Mouse (Mus musculus) midbrain, embryonic 14.5 days (tissue): ENCODE data around the gene Selenom. TPM values are rescaled to one million over a fixed set of nuclear protein-coding genes. Genes with fewer than 3 reads are reported as not detected.

Experiments used
- ATAC-seq: fragments of 200-750 bp; cut with Nextera tagmentation; 2 replicates; pipeline ENCODE4 v1.8.0; 2017; ENCODE audit warnings: moderate number of reproducible peaks, moderate library complexity; ENCODE audit not compliant: low FRiP score, low TSS enrichment
- DNase-seq: peaks from one replicate; pipeline ENCODE4 v3.0.0-alpha.2; 2015
- H3K27ac ChIP-seq: fragments of 300-500 bp; sonication (generic); replicated peaks from 2 replicates; pipeline ENCODE4 v1.5.1; 2014; ENCODE audit warnings: mild to moderate bottlenecking, low read depth, low read length, moderate library complexity
- H3K27me3 ChIP-seq: fragments of 300-500 bp; sonication (generic); 2 replicates; pipeline ENCODE4 v1.6.1; 2014; ENCODE audit warnings: low read length, control low read depth, mixed read lengths; ENCODE audit not compliant: control insufficient read depth, insufficient read depth
- H3K36me3 ChIP-seq: fragments of 300-500 bp; sonication (generic); 2 replicates; pipeline ENCODE4 v1.6.1; 2014; ENCODE audit warnings: low read length, control low read depth; ENCODE audit not compliant: control insufficient read depth, insufficient read depth
- H3K4me1 ChIP-seq: fragments of 300-500 bp; sonication (generic); 2 replicates; pipeline ENCODE4 v1.6.1; 2014; ENCODE audit warnings: mild to moderate bottlenecking, antibody characterized with exemption, low read length, control low read depth; ENCODE audit not compliant: control insufficient read depth, insufficient read depth
- H3K4me2 ChIP-seq: fragments of 300-500 bp; sonication (generic); 2 replicates; pipeline ENCODE4 v1.6.1; 2014; ENCODE audit warnings: mild to moderate bottlenecking, low read length, moderate library complexity
- H3K4me3 ChIP-seq: fragments of 300-500 bp; sonication (generic); replicated peaks from 2 replicates; pipeline ENCODE4 v1.5.1; 2014; ENCODE audit warnings: low read depth, low read length
- H3K9ac ChIP-seq: fragments of 300-500 bp; sonication (generic); replicated peaks from 2 replicates; pipeline ENCODE4 v1.6.1; 2014; ENCODE audit warnings: mild to moderate bottlenecking, low read length, moderate library complexity
- H3K9me3 ChIP-seq: fragments of 300-500 bp; sonication (generic); 2 replicates; pipeline ENCODE4 v1.6.1; 2016; ENCODE audit warnings: low read length, control low read depth, mixed read lengths; ENCODE audit not compliant: control insufficient read depth
- whole genome bisulfite sequencing: fragments of 180-500 bp; shearing (Covaris S2); extraction: QIAGEN DNeasy Blood & Tissue Kit; methylation state at CpG from one replicate; pipeline ENCODE4 v1.1.7; 2014; 5-methylcytosine and 5-hydroxymethylcytosine counted together
- polyA plus RNA-seq: library from polyadenylated mRNA; unstranded; fragments of >200 nt; fragmentation: Nextera tagmentation; extraction: Ambion mirVana; gene quantifications from 2 replicates; pipeline ENCODE4 v1.2.1, GENCODE M21; 2014

The Selenom gene
- polyA plus RNA-seq, 1 experiment from 2014 or later = 48.5 TPM

DNA sequence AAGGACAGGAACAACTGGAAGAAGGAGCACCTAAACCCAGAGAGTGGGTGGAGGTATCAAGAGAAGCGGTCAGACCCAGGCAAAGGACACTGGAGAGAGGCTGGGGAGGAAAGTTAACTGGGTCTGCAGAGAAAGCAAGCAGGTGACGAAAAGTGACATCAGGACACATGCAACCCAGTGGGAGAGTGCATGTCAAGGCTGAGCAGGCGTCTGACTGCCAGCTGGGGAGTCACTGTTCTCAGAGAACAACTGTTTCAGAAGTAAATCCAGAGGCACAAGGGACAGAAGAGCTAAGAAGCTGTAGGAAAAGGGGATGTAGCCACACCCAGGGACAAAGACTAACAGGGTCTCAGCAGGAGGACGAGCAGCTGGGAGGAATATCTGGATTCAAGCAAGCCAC is 11.1 kb downstream of the Selenom start:
- no peak for DNase-seq
- no peaks in the 10 kb centered on the region for H3K27me3 ChIP-seq
- H3K36me3 ChIP-seq = peaks cover 4% of the 10 kb centered on the region; the same call in 1 of the 2 replicates
- H3K9ac ChIP-seq = no peak overlapping the region
- H3K27ac ChIP-seq = no peak overlapping the region
- no peaks in the 10 kb centered on the region for H3K9me3 ChIP-seq
- no peaks in the 10 kb centered on the region for H3K4me1 ChIP-seq
- no peak for ATAC-seq
- WGBS = 83% methylated on average over 4 of the region's 4 CpGs
- no peak overlapping the region for H3K4me2 ChIP-seq
- H3K4me3 ChIP-seq = no peak overlapping the region

DNA sequence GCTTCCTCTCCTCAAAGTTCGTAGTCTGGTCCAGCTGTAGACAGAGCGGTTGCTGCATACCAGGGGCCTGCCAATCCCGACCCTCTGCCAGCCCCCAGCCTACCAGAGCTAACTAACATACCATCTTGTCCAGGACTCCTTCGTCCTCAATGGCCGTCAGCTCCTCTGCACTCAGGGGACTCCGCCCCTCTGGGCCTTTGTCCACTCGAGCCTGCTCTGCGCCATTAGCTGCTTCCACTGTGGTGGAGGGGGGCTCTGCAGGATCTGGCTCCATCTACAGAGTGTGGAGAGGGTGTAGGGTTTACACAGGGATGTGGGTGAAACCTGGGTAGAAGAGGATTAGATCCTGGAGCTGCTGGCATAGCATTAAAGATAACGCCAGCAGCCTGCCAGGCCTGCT is 11.7 kb downstream of the Selenom start:
- no peaks in the 10 kb centered on the region for H3K9me3 ChIP-seq
- DNase-seq = no peak
- ATAC-seq = no peak
- 78% methylated on average over 9 of the region's 9 CpGs for WGBS
- no peak overlapping the region for H3K4me3 ChIP-seq
- no peak overlapping the region for H3K4me2 ChIP-seq
- no peak overlapping the region for H3K27ac ChIP-seq
- H3K9ac ChIP-seq = no peak overlapping the region
- no peaks in the 10 kb centered on the region for H3K4me1 ChIP-seq
- H3K36me3 ChIP-seq = peaks cover 4% of the 10 kb centered on the region; the same call in 1 of the 2 replicates
- no peaks in the 10 kb centered on the region for H3K27me3 ChIP-seq

DNA sequence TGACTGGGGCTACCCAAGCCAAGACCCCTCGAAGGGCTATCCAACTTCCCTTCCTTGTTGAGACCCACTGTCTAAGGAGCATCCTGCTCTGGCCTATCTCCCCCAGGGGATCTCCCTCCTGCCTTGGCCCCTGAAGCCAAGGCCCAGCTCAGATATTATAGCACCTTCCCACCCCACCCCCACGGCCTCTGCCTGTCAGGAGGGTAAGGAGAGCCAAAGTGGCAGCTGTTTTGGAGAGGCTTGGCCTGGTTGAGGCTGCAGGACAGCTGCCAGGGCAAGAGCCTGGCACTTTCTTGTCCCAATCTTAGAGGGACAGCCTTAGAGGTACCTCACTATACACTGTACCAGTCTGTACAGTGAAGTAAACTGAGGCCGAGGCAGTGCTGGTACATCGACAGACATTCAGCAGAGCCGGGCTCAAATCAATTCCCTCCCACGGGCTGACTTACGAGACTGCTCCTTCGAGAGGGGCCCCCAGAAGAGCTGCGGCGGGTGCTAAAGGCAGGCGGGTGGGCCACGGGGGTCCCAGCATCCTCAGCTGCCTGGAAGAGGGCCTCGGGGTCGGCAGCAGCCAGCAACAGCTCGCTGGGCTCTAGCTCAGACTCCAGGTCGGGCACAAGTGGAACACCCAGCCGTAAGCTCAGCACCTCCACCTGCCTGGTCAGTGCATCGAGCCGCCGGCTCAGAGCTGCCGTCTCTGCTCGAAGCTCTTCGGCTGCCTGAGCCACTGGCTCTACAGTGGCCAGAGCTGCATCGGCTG is 12.7 kb downstream of the Selenom start:
- no peak overlapping the region for H3K9ac ChIP-seq
- H3K27ac ChIP-seq = no peak overlapping the region
- H3K36me3 ChIP-seq = peaks cover 4% of the 10 kb centered on the region; the same call in 1 of the 2 replicates
- WGBS = 94% methylated on average over 24 of the region's 24 CpGs
- ATAC-seq (no peak), DNase-seq (no peak)
- no peak overlapping the region for H3K4me3 ChIP-seq
- no peaks in the 10 kb centered on the region for H3K4me1 ChIP-seq
- no peak overlapping the region for H3K4me2 ChIP-seq
- no peaks in the 10 kb centered on the region for H3K27me3 ChIP-seq
- H3K9me3 ChIP-seq = no peaks in the 10 kb centered on the region

DNA sequence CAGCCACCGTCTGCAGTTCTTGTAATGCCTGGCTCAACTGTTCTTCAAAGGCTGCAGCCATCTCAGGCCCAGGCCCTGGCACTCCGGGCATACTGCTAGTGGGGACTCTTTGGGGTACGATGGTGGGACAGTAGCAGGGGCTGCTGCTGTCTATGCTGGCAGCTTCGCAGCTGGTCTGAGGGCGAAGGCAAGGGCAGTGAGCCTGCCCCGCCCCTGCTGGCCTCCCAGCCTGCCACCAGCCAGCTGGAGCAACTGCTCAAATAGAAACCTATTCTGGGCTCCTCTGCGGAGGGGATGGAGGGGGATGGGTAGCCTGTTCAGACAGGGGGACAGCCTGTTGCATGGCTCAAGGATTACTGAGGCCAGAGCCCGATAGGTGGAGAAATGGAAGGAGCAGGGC is 13.3 kb downstream of the Selenom start:
- WGBS = 81% methylated on average over 8 of the region's 8 CpGs
- Histone ChIP-seq H3K4me2 (no peak overlapping the region), H3K27ac (no peak overlapping the region), H3K4me1 (no peaks in the 10 kb centered on the region), H3K27me3 (no peaks in the 10 kb centered on the region), H3K4me3 (no peak overlapping the region), H3K36me3 (peaks cover 4% of the 10 kb centered on the region; the same call in 1 of the 2 replicates), H3K9me3 (no peaks in the 10 kb centered on the region), H3K9ac (no peak overlapping the region)
- ATAC-seq (no peak), DNase-seq (no peak)

DNA sequence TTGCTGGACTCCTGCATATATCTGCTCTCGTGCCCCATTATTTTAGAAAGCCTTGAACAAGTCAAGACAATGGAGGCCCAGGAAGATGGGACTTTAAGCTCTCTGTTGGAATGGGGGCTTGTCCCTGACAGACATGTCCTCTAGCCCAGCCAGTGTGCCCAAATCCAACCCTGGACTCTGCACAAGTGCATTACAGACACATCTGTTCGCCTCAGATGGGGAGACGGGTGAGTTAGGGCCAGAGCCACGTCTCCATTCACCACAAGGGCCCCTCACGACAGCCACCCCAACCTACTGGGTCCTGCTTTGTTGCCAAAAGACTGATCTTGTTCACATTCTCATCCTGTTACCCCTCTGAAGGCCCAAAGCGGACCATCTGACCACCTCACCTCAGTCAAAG is 13.7 kb downstream of the Selenom start:
- ATAC-seq (no peak), DNase-seq (no peak)
- H3K27ac ChIP-seq = no peak overlapping the region
- no peaks in the 10 kb centered on the region for H3K27me3 ChIP-seq
- no peak overlapping the region for H3K4me2 ChIP-seq
- H3K36me3 ChIP-seq = peaks cover 4% of the 10 kb centered on the region; the same call in 1 of the 2 replicates
- H3K4me3 ChIP-seq = no peak overlapping the region
- WGBS = 83% methylated on average over 6 of the region's 6 CpGs
- no peak overlapping the region for H3K9ac ChIP-seq
- H3K4me1 ChIP-seq = no peaks in the 10 kb centered on the region
- H3K9me3 ChIP-seq = no peaks in the 10 kb centered on the region

DNA sequence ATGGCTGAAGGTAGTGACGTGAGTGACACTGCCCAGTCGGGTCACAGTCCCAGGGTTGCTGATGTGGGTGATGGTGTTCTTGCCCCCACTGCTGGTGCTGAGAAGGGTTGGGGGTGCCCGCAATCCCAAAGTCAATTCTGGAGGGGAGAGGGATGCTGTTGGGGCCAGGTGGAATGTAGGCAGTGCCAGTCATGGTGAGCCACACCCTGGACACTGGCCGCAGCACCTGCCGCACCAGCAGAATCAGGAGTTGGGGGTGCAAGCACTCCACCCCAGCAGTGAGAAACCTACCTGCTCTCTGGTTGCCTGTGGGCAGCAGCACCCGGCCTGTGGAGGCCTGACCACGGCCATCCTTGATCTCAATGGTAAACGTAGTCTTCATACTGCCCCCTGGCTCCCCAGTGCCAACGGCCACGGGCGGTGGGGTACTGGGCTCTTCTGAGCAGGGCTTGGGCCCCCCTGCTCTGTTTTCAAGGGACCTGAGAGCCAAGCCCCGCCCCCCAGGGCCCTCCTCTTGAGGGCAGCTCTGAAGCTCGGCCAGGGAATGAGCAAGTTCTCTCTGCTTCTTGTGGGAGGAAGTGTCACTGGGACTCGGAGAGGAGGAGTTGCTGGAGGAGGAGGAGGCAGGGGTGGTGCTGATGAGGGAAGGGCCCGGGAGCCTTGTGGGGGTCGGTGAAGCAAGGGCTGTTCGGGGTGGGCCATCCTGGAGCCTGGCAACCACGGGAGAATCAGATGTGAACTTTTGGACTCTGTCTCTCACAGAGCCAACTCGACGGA is 15.2 kb downstream of the Selenom start:
- WGBS = 85% methylated on average over 20 of the region's 20 CpGs
- Histone ChIP-seq H3K4me3 (no peak overlapping the region), H3K27me3 (no peaks in the 10 kb centered on the region), H3K36me3 (peaks cover 4% of the 10 kb centered on the region; the same call in 1 of the 2 replicates), H3K9ac (no peak overlapping the region), H3K27ac (no peak overlapping the region), H3K4me1 (no peaks in the 10 kb centered on the region), H3K4me2 (no peak overlapping the region), H3K9me3 (no peaks in the 10 kb centered on the region)
- ATAC-seq (no peak), DNase-seq (no peak)

DNA sequence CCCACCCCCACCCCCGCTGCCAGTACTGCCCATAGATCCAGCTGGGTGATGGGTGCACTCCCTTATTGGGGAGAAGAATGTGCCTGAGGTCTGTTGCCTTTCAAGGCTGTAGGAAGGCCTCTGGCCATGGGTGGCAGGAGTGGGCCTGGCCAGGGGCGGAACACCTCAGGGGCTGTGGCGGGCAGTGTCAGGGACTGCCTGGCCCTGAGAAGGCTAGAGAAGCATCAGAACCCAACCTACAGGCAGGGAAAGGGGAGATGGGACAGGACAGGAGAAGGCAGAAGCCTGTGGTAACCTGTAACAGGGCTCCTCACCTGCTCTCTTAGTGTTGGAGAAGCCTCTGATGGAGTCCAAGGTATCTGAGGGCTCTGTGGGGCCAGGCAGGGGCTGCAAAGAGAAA is 16.2 kb downstream of the Selenom start:
- ATAC-seq (no peak), DNase-seq (no peak)
- Histone ChIP-seq H3K9ac (no peak overlapping the region), H3K36me3 (peaks cover 4% of the 10 kb centered on the region; the same call in 1 of the 2 replicates), H3K4me3 (no peak overlapping the region), H3K4me2 (no peak overlapping the region), H3K27ac (no peak overlapping the region), H3K9me3 (no peaks in the 10 kb centered on the region), H3K4me1 (peaks cover 2% of the 10 kb centered on the region; the same call in 1 of the 2 replicates), H3K27me3 (no peaks in the 10 kb centered on the region)
- WGBS = 91% methylated on average over 3 of the region's 3 CpGs

DNA sequence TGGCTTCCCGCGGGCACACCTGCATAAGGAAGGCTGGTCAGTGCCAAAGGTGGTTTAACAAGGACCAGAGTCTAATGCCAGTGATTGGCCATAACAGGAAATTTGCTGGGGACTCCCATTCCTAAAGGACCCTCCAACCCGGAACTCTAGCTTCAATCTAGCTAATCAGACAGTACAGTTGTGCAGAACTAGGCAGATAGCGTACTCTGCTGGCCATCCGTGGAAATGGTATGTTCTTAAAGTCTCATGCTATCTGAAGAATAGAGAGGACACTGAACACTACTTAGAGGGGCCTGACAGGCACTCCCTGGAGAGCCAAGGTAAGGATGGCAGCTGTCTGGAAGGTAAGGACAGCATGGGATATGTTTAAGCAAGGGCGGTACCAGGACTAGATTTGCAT is 17.1 kb downstream of the Selenom start:
- ATAC-seq = no peak

More for the DNA sequence above, 17.1 kb downstream of the Selenom start:
- DNase-seq = peak; percentile 31
- H3K9me3 ChIP-seq = no peaks in the 10 kb centered on the region
- H3K27ac ChIP-seq = no peak overlapping the region
- no peak overlapping the region for H3K9ac ChIP-seq
- H3K36me3 ChIP-seq = peaks cover 4% of the 10 kb centered on the region; the same call in 1 of the 2 replicates
- H3K4me1 ChIP-seq = peaks cover 7% of the 10 kb centered on the region
- 87% methylated on average over 6 of the region's 6 CpGs for WGBS
- H3K27me3 ChIP-seq = no peaks in the 10 kb centered on the region
- H3K4me3 ChIP-seq = no peak overlapping the region
- H3K4me2 ChIP-seq = no peak overlapping the region
